Mouse (Mus musculus) right cerebral cortex, postnatal 10 days (tissue): ENCODE results near the gene Prmt7.
"Not testable (repeated sequence)": the region's sequence is repeated elsewhere in the genome, so short reads cannot be mapped to it uniquely, and the experiment has no call there.

Source experiments
- DNase-seq, 2 experiments: peaks; one replicate each; pipeline ENCODE4 v3.0.0; 2021; ENCODE audit warnings: low spot score in 2 of 2

Gene Prmt7

DNA sequence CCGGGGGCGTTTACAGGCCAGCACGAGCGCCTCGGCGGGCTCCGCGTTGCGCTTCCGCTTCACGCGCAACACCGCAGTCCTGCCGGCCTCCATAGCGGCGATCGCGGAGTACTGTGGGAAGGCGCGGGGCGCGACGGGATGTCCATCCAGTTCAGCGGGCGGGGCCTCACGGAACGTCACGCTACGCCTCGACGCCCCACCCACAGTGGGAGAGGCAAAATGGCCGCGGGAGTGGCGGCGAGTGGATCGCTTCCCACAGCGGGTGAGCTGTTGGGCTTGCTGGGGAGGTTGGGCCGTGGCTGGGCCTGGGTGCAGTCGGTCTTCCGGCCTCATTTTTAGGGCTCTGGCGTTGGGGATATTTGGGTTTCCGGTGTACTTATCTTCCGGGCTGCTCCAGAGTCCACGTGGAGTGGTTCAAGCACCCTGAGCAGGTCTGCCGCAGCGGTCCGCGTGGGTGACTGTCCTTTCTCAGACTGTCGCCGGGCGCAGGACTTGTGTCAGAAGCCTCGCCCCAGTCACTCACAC lies at the start of gene Prmt7, which contains the start of gene Slc7a6os:
Prmt7 (plus strand) TSS at position 116 of the 525 bp plus-strand sequence.
Slc7a6os (minus strand) TSS at position 115 of the 525 bp plus-strand sequence.
- DNase-seq: peak; percentile 97

DNA sequence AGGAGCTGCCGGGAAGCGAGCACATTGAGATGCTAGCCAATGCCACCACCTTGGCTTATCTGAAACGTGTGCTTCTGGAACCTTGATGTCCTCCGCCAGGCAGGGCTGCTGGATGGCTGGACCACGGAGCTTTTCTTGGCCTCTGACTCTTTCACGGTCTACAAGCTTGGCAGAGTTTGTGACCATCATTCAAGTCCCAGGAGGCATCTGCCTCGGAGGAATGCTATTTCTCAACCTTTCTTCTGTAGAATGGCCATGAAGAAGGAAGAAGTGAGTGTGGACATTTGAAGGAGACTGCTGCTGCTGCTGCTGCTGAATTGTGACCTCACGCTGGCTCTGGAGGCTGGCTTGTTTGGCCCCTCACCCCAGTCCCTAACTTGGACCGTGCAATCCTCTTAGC lies 47.5 kb upstream of the Prmt7 start:
- DNase-seq: no peak

DNA sequence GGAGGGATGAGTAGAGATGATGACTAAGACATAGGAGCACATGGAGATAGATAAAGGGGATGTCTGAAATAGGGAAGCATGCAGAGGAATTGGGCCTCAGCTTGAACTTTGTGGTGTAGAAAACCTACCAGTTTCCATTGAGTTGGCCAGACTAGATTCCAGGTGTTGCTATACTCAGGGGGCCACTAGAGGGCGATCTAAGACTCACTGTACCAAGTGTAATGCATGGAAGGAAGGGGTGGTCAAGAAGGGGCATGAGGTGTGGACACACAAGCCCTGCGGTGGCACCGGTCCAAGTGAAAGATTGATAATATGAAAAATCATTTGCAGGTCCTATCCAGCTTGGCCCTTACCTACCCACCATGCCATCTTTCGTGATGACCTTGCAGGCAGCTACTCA lies 45.3 kb upstream of the Prmt7 start:
- DNase-seq: peak; percentile 71 to 78

DNA sequence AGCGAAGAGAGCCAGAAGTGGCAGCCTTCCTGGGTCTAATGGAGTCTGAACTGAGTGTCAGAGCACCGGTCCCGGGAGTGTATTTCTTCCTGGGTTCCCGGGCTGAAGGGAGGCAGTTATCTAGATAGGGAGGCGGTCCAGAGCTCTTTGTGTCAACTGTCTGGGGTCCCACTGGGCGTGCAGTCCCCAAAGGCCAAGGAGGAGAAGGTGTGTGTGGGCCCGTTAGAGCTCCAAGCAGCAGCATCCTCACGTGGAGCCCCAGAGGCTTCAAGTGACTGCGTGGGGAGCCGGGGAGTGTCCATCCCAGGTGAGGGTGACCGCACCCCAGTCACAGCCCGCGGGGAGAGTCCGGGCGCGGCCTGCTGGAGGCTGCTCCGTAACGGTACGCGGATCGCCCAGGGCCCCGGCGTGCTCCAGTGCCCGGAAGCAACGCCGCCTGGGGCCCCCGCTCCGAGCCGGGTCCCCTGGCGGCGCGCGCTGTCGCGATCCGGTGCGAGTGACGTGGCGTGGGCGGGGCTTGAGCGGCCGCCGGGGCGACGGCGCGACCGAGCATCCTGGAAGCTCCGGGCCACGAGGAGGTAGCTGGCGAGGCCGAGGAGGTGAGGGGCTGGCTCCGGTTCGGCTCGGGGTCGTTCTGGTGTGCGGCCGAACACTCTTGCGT lies 42.2 kb upstream of the Prmt7 start, which contains the start of gene Slc7a6:
Slc7a6 (plus strand) TSS at position 502 of the 661 bp plus-strand sequence.
- DNase-seq: peak; percentile 91 to 92

DNA sequence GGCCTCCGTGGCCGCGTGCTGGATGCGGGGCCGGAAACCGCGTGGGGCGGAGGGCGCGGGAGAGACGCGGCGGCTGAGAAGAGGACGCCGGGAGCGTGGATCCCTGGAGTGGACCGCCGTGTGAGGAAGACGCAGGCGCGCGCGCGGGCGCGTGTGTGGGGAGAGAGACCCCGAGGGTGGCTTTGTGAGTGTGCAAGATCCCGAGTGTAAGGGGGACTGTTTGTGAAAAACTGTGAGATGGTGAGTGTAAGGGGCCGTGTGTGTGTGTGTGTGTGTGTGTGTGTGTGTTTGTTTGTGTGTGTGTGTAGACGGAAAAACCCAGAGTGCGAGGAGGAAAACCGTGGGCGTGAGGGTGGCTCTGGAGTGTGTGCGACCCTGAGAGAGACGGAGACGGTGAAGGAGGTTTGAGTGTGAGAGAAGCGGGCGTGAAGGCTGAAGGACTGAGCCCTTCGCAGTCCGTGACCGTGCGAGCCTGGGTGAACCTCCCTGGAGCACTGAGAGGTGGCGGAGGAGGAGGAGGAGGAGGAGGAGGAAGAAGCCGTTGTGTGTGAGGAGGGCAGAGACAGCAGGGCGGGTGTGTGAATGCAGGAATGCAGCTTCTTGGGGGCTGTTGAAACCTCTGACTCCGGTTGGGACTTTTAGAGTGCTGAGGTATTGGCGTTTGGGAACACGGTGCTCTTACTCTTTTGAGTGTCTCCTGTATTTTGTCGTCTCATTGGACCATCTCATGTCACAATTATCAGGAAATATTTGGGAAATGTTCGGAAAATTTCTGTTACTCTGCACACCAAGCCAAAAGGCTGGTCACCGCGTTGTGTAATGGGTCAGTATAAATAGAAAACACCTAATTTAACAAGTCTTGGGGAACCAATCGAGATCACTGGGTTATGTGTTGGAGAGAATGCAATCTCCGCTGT lies 41.5 kb upstream of the Prmt7 start:
- DNase-seq: peak in 1 of 2 experiments; percentile 85

DNA sequence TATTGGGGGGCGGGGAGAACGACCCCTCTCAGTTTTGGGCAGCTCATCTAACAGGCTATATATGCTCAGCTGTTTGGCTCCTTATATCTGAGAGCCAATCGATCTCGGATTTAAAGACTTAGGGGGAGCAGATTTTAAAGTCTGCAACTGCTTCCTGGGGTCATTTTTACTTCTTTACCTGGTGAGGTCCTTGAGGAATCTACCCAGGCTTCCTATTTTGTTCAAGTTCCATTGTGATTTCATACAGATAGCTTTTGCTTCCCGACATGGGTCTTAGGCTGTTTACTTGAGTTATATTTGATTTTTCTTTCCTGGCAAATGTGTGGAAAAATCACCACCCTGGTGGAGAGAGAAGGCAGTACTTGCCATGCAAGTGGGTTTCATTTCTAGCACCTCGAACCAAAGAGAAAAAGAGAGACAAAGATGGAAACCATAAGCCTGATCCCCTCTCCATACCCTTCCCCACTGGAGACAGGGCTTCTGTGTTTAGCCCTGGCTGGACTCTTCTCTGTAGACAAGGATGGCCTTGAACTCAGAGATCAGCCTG lies 40.7 kb upstream of the Prmt7 start:
- DNase-seq: no peak

DNA sequence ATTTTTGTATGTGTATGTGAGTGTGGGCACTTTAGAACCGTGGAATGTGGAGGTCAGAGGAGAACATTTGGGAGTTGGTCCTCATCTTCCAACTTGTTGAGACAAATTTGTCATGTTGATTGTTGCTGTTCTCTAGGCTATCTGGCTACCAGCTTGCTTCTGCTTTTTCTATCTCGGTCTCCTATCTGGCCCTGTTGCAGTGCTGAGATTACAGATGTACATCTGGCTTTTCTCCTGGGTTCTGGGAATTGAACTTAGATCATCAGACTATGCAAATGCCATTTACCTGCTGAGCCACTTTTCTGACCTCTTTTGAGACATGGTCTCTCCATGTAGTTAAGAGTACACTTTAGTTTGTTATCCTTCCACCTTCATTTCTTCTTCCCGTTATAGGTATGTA lies 37.2 kb upstream of the Prmt7 start:
- DNase-seq: no peak

DNA sequence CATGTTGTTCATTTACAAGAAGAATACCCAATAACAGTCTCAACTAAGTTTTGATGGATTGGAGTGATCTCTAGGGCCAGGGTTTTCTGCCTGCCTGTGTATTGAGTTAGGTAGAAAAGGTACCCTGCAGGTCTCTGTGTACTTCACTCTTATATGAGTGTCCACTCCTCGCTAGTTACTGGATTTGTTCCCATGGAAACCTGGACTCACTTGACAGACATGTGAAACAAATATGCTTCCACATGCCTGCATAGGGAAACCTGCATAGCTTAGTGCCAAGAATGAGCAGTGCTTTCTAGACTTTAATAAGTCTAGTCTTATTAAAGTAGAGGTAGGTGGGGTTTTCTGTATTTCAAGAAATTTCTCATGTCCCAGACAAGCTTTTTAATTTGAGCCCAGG lies 33.8 kb upstream of the Prmt7 start:
- DNase-seq: no peak

DNA sequence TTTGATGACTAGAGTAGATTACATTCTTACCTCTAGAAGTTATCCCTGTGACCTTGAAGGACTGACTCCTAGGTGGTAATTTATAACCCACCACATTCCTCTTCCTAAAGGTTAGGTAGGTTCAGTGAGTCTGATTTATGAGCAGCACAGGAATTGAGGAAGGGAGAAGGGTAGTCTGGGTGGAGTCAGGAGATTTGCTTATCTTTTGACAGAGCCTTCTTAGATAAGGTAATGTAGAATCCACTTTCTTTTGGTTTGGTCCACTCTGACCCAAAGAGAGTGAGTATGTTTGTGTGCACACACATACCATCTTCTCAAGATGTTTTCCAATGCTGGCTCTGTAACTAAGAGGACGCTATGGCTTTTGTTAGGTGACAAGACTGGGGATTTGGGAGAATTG lies 33.1 kb upstream of the Prmt7 start:
- DNase-seq: no peak

DNA sequence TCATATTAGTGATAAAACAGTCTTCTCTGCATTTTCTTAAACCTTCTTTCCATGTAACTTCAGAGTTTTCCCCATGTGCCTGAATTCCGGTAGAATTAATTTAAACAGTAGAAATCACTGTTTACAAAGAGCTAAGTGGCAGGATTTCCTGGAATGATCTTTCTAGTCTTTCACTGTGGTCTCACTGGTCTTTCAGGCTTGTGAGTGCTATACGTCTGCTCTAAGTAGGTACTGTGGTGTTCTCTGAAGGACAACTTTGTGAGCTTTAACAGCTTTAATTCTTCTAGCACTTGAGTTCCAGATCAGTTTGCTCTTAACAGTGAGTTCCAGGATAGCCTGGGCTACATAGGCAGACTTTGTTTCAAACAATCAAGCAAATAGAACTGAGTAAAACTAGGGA lies 32.3 kb upstream of the Prmt7 start:
- no peak for DNase-seq

DNA sequence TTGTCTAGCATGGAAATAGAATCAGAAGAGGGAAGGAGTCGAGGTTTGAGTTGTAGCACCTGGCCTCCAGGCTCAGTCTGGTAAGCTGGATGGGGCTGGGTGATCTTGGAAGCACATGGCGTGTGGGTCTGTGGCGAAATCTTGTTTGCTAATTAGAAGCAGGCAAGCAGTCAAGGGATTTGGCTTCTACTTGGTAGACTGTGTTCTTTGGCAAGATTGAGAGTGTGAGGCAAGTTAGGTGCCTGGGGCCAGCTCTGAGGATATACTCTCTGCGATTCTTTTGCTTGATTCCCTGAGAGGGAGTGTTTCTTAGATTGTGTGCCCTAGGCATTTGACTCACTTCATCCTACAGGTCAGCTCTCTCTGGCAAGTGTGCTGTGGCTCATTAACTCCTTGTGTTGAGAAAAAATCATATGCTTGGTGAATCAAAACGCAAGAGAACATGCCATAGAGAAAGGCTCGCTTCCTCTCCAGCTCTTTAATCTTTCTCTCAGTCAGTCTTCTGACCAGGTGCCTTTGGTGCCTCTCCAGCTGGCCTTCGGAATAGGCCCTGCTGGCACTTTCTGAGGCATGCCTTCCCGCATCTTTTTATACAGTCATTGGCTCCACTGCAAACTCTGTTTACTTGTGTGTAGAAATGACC lies 25.0 kb upstream of the Prmt7 start:
- DNase-seq: no peak

DNA sequence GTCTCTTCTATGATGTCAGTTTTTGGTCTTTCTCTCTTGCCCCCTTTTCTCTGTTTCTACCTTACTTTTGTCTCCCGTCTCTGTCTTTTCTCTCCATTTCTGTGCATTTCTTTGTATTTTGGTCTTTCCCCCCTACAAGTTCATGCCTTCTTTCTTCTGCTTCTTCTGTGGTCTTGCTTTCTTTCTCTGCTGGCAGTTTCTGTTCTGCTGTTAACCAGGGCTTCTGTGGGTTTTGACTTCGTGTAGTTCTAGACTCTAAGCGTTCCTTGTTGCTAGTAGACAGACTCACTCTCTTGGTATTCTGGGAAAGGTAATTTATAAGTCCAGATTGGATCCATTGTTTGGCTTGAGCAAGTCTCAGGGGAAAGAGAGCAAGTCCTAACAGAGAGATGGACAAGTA lies 24.3 kb upstream of the Prmt7 start:
- no peak for DNase-seq

DNA sequence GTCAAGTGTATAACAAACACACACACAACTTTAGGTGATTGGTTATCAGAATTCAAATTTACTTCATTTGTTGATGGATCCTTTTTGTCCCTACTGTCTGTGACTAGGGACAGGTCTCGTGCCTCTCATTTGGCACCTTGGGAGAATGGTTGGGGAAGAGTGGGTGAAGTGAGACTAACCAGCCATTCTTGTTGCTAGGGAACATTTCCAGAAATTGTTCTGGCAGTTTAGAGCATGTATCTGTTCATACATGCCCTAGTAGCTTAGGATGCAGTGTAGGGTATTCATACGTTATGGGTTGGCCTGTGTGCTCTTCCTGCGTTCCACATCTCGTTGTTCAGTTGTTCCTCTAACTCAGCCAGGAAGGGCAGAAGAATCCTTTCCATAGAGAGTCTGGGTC lies 21.6 kb upstream of the Prmt7 start:
- DNase-seq: no peak

DNA sequence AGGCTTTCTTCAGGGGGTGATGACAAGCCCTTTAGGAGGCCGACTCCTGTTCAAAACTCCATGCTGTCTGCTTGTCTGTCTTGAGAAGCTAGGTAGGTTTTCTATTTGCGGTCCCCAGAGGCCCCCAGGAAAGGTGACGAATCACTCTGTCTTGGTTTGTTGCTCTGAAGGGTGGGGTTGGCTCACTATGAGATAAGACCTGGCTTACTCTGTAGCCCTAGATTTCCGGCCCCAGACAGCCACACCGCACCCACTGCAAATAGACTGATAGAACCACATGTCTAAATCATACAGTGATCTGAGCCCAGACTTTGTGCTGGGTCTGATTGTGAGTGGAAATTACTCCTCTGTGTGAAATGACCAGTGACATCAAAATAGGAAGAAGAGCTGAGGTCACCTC lies 19.1 kb upstream of the Prmt7 start:
- DNase-seq: no peak

DNA sequence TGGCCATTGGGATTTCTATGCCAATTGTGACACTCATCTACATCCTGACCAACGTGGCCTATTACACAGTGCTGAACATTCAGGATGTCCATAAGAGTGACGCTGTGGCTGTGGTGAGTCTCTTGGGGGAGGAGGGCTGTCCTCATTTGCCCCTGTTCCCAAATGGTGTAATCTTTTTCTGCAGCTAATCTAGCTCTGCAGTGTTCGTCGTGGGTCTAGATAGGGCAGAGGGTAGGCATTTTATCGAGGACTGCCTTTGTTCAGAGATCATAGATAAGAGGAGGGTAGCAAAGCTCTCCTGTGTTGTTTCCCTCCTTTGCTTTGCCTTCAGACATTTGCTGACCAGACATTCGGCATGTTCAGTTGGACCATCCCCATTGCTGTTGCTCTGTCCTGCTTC lies 17.6 kb upstream of the Prmt7 start:
- DNase-seq: no peak

DNA sequence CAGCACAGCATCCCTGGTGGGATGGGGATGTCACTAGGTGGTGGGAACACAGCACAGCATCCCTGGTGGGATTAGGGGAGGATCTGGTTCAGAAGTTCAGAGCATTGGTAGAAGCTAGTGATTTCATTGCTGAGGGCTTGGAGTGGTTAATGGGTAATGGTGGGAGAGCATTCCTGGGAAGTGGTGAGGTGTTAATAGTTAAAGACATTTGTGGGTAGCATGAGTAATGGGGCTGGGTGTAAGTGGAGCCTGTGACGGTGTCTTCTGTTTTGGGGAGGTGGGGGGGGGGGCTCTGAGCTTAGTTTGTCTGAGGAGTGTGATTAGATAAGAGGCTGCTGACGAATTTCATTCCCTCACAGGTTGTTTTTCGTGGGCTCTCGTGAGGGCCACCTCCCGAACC lies 16.7 kb upstream of the Prmt7 start:
- no peak for DNase-seq

DNA sequence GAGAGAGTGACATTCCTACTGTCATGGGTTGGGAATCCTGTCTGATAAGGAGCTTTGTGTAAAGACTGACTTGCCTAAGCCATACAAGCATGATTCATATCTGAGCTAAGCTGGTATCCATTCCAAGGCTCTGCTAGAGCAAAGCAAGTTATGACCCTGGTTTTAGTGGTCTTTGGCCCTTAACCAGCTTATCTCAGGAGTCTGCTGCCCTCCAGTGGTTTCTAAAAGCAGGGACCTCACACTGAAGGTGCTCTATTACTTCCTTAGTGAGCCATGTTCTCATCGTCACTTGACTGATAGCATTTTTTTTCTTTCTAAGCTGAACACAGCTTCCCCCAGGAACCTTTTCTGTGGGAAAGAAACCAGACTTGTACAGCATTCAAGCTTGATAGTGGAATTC lies 12.0 kb upstream of the Prmt7 start:
- peak in 1 of 2 experiments; percentile 37 for DNase-seq

DNA sequence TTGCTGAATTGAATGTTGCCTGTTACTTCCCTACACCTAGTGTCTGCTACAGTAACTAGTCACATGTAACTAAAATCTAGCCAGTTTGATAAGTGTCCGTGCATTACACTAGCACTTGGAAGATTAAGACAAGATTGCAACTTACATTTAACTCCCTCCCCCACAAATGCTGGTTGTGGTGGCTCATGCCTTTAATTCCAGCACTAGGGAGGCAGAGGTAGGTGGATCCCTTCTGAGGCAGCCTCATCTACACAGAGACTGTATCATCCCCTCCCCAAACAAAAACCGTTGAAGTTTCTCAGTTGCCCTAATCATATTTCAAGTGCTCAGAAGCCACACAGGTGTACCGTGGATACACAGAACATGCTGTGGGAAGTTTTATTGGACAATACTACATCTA lies 11.1 kb upstream of the Prmt7 start:
- not testable (repeated sequence) for DNase-seq

DNA sequence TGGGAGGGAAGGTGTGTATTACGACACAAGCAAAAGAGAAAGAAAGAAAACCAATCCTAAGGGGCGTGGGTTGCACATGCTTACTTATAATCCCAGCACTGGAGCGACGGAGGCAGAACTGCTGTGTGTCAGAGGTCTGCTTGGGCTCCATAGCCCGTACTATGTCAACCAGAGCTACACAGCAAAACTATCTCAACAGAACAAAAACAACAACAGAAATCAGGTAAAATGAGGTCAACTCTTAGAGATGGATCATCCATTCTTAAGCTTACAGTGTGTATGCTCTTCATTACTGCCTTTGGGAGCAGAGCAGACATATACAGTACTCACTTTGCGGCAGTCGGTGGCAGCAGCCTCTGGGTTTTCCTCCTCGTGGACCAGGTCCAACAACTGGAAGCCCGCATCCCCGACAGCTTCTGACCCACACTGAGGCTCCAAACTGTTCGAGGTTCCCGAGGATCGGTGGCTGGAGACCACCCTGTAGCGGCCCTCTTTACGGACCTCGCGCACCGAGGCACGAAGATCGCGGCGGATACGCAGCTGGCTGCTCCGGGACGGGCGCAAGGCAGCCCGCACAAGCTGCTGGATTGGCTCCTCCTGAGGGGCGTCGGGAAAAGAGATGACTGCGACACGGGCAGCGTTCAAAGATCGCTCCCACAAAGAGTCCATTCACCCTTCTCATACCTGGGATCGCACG lies 553 bp upstream of the Prmt7 start:
- peak; percentile 66 to 69 for DNase-seq

DNA sequence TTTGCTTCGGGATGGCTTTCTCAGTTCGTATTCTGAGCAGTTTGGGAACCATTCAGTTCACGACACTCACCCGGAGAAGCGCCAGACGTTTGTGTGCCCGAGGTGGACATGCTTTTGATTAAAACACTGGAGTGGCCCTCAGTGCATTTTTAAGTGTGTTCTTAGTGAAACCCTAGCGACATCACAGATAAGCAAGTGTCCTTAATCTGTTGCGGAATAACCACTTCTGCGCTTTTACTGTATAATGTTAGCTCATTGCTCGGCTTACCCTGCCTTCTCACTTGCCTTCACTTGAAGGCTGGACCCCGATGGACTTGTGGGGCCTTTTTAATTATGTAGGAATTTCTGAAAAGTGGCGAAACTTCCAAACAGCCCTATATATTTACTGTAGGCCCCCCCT lies 685 bp downstream of the Prmt7 start:
- no peak for DNase-seq

DNA sequence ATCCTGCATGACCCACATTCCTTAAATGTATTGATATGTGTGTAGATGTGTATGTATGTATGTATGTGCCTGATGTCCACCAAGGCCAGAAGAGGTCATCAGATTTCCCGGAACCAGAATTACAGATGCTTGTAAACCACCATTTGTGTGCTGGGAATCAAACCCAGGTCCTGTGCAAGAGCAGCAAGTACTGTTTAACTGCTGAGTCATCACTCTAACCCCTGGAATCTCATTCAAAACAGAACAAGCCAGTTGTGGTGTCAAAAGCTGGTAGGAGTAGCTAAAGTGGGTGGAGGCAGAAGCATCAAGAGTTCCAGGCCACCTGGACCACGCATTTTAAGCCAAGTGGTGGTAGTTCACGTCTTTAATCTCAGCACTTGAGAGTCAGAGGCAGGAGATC lies 3.2 kb downstream of the Prmt7 start:
- DNase-seq: no peak
